Mouse (Mus musculus) cerebellum, adult (tissue): ENCODE measurements around the gene Tle4.

ENCODE experiments used
- ATAC-seq: cut with Nextera tagmentation; 2 replicates; pipeline ENCODE4 v1.9.2; 2017; ENCODE audit warnings: mild to moderate bottlenecking, moderate library complexity, mixed read lengths; ENCODE audit not compliant: insufficient number of reproducible peaks, low FRiP score, low TSS enrichment

The Tle4 gene

GRCm38 (mm10) chr19:14419886-14420285 is 178.0 kb downstream of the Tle4 start:
- no peak for ATAC-seq

GRCm38 (mm10) chr19:14416845-14417244 is 181.0 kb downstream of the Tle4 start:
- ATAC-seq = peak; percentile 87

- no peak for ATAC-seq
These were observed 181.9 kb downstream of the Tle4 start for GRCm38 (mm10) chr19:14415996-14416395.

- ATAC-seq = no peak
These were observed 182.9 kb downstream of the Tle4 start for GRCm38 (mm10) chr19:14414957-14415356.

GRCm38 (mm10) chr19:14406603-14407002 is 191.2 kb downstream of the Tle4 start:
- no peak for ATAC-seq
